Mouse (Mus musculus) cerebellum, adult 11-12 months (tissue): ENCODE results near the gene Arhgap30.

Experiments used
- DNase-seq: peaks from one replicate; pipeline ENCODE4 v3.0.0; 2022

Arhgap30 gene

DNA sequence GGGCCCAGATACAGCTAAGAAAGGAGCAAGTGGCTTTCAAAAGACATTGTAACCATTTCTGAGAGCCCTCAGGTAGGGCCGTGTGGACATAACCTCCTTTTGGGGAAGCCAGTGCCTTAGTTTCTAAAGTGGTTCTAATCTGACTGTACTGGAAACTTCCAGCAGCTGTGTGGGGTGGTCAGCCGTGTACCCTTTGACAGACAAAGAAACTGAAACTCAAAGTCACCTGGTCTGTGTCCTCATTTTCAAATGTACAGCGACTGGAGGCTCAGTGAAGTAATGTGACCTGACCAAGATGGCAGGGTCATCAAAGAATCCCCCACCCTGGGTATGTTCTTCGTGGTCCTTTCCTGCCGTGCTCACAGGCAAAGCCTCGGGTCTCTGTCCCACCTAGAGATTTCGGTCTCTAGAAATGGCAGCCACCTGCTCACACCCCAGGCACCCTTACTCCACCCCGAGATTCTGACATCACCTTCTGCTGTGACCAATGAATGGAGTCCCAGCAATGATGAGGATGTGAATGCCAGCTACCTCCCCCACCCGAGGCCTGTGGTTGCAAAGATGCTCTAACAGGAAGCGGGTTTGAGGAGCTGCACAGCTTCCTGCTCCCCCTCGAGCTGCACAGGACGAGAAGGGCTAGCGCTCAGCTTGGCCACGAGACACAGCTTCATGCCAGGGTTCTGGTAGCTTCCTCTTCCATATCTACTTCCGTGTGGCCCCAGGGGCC lies at the start of gene Arhgap30:
Gene Arhgap30, plus strand, starts transcription at position 579 of the 727 bp plus-strand sequence.
- DNase-seq: no peak

DNA sequence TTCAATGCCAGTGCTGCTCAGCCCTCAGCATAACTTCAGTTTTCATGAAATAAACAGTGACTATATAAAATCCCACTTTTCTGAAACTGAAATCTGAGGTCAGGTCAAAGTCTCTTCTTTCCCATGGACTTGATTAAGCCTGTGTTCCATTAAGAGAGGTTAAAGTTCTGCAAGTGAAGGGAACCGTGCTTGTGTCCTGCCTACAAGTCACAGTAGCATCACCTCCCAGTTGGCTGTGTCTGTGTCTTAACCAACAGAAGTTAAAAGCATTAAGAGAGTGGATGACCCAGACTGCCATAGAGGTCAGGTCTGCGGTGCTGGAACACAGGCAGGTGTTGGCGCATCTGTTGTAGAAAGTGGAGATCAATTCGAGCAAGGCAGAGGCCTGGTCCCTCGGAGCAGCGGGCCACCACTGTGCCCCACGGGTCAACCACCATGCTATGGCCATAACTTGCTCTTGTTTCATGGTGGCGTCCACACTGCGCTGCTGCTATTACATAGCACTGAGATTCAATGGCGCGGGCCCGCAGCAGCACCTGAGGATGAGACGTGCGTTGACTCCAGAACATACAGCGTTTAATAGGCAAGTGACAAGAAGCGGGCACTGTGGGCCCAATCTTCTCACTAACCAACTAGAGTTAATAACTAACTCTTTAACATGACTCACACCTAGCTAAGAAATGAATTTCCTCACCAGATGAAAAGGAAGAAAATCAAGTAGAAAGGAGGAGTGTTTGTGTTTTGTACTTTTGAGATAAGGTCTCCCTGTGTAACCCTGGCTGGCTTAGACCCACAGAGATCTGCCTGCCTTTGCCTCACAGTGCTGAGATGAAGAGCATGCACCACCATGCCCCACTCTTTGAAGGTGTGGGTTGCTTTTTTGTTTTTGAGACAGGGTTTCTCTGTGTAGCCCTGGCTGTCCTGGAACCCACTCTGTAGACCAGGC lies 46.2 kb upstream of the Arhgap30 start:
- DNase-seq: no peak

DNA sequence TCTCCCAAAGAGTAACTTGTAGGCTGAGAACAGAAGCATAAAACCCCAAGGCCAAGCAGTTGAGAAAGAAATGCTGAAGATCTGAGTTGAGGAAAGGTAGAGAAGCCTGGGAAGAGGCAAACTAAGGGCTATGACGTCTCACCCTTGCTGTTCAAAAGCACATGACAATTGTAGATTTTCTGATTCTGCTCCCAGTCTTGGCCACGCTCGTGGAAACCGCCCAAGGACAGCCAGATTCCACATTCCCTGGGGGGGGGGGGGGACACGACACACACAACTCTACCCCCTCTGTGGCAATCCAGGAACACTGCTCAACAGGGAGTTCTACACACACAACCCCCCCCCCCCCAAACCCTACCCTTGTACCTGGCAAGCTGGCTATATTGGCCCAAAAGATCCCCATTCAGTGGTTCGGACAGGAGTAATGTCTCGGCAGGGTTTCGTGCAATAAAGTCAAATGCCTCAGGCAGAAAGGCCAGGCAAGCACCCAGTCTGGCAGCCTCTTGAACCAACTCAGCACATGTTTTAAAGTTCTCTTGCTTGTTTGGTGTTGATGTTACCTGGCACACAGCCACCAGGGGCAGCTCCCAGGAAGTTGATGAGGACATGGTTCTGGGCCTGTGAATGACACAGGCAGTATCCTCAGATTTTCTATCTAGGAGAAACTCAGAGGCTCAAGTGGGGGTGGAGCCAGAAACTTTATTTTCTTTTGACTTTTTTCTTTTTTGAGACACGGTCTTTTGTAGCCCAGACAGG lies 44.7 kb upstream of the Arhgap30 start:
- DNase-seq: peak; percentile 53

DNA sequence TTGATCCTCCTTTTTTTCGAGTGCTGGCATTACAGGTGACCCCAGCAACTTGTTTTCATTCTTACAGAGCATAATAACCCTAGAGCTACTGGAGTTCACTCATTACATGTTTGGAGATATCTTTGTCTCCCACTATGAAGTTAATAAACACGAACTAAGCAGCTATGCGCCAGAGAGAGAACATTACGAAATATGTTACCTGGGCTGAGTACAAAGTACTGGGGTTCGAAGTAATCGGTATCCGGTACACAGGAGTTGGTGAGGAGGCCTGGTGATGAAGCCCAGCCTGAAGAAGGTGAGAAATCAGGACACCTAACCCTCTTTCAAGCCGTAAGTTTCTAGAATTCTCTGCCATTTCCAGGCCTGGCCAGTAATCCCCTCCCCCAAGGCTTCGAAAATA lies 44.0 kb upstream of the Arhgap30 start:
- DNase-seq: no peak

DNA sequence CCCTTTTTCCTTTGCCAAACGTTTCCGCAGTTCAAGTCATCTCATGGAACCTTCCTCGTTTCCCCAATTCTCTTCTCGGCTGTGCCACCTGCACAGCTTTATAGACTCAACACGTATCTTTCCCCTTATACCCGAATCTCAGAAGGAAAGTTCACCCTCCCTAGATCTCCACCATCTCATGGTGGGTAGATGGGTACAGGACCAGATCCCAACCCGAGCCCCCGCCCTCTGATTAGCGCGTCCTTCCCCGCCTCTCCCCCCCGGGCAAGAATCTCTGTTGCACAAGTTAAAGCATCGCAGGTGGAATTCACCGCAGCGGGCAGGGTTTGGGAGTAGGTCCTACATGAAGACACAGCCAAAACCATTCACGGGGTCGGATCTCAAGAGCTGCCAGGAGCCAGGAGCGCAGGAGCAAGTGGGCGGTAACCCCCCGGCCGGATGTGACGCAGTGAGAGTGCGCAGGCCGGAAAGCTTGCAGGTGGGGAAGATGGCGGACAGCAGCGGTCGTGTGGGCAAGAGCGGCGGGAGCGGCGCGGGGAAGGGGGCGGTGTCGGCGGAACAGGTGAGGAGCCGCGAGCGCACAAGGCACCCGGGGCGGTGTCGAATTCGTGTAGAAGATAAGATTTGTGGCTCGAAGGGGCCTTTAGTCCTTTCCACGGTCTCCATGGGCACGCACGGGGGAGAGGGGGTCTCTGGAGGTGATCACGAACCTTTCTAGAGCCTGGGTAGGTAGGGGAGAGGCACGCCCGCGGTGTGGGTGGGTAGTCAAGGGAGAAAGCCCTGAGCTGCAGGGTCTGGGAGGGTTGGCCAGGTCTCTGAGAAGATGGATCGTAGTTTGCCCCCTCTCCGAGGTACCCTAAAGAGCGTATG lies 43.3 kb upstream of the Arhgap30 start, which contains the start of the genes Nit1 and Pfdn2:
Gene Nit1, minus strand, starts transcription at position 422 of the 870 bp plus-strand sequence.
Gene Pfdn2, plus strand, starts transcription at position 446 of the 870 bp plus-strand sequence.
- DNase-seq: peak; percentile 88

DNA sequence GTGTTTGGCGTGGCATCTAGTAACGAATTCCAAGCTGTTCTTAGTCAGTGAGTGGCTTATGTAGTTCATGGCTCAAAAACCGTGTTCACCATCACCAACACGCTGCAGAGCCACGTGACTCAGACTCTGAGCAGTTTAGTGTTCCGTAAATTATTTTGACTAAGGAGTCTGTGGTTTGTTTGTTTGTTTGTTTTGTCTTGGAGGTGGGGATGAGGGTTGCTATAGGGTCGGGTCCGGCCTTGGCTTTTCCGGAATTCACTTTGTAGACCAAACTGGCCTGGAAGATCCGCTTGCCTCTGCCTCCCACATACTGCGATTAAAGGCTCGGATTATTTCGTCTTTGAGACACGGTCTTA lies 42.7 kb upstream of the Arhgap30 start:
- DNase-seq: no peak

DNA sequence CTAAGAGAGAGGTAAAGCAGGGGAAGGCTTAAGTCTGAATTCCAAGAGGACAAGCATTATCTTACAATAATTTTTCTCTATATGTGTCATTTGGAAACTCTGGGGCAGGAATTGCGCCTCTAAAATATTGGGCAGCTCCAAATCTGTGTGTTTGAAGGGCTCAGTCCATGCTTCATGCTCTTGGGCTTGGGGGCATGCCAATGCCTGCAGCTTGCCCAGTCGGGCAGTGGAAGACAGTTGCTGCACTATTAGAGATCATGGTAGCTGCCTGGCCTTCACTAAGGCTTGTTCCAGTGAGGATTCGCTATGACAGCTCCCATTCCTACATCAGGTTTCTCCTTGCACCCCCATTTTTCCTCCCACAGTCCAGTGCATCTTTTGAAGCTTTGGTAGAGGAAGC lies 40.1 kb upstream of the Arhgap30 start:
- DNase-seq: no peak

DNA sequence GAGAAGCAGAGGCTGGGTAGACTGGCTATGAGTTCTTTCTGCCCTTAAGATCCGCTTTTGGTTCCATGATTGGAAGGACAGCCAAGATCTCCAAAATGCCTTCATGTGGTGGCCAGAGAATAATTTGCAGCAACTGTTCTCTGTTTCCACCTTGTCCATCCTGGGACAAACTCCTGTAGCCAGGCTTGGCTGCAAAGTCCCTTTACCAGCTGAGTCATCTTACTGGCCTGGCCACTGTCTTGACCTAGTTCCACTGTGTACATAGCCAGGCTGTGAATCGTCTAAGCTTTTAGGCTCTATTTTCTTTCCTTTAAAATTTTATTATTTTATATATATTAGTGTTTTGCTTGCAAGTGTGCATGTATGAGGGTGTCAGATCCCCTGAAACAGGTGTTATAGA lies 39.5 kb upstream of the Arhgap30 start:
- DNase-seq: no peak

DNA sequence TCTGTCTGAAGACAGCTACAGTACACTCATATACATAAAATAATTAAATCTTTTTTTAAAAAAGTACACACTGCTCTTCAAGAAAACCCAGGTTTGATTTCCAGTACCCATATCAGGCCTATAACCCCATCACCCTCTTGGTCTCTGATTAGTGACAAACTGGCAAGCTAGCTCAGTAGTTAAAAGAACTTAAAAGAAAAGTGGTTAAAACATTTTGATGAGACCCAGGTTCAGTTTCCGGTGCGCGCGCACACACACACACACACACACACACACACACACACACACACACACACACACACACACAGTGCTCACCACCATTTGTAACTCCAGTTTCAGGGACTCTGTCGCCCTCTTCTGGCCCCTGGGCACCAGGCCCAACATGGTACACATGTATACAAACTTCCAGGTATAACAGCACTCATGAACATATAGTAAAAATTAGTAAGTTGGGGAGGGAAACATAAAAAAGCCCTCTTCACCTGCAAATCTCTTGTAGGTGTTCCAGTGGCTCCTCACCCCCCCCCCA lies 32.9 kb upstream of the Arhgap30 start:
- no peak for DNase-seq

DNA sequence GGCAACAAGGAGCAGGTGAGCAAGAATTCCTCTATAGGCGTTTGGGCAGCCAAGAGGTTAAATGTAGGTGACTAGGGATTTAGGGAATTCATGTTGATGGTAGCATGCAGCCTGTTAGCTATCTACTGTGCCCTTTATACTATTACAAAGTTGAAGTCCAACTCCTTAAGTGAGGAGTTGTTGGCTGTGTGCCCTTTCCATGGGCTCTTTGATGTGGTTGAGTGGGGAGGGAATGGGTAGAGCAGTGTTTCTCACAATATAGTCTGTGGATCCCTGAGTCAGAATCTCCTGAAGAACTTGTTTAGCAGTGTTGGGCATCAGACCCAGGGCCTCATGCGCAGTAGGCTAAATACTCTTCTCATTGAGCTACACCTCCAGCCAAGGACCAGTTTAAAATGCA lies 31.9 kb upstream of the Arhgap30 start:
- no peak for DNase-seq

DNA sequence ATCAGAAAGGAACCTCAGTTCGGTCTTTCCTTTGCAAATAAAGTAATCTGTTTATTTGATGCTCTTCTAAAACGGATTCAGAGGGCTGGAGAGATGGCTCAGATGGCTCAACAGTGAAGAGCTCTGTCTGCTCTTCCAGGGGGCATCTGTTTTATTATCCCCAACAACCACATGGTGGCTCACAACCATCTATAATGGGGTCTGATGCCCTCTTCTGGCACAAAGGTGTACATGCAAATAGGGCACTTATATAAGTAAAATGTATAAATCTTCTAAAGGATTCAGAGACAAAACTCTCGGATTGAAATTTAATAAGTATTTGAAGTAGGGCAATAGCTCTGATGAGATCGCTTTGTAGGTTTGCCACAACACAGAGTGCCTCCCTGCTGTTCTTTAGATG lies 30.3 kb upstream of the Arhgap30 start:
- DNase-seq: peak; percentile 42

DNA sequence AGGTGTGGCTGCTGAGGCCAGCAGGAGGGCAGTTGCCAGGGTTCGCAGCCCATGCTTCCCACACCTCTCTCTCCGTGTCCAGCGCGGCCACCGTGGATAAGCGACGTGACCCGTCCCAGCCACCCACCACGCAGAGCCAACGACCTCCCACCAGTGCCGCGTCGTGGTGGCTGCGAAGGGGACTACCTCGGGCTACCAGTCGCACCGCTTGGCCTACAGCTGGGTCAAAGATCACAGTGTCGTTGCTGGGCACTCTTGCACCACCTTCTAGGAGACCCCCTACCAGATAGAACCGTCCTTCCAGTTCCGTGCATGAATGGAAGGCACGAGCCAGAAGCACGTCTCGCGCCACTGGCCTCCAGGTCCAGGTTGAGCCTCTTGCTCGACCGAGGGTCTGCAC lies 28.5 kb upstream of the Arhgap30 start:
- no peak for DNase-seq

DNA sequence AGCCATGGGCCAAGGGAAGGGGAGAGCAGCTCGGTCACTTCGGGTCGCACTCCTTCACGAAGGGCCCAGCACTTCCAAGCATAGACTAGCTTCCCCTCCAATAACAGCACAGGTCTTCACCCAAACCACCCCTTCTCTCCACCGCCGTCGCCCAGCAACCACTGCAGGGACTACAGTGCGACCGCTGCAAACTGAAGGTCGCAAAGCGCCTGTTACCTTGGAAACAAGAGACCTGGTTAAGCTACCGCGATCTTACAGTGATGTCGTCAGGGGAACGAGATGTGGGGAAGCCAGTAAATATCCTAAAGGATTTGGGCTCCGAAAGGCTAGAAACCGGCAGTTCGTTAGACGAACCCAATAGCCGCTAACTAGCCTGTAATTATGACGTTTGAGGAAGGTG lies 28.1 kb upstream of the Arhgap30 start, which contains the start of gene Klhdc9:
Gene Klhdc9, minus strand, starts transcription at position 143 of the 400 bp plus-strand sequence.
- peak; percentile 93 for DNase-seq

DNA sequence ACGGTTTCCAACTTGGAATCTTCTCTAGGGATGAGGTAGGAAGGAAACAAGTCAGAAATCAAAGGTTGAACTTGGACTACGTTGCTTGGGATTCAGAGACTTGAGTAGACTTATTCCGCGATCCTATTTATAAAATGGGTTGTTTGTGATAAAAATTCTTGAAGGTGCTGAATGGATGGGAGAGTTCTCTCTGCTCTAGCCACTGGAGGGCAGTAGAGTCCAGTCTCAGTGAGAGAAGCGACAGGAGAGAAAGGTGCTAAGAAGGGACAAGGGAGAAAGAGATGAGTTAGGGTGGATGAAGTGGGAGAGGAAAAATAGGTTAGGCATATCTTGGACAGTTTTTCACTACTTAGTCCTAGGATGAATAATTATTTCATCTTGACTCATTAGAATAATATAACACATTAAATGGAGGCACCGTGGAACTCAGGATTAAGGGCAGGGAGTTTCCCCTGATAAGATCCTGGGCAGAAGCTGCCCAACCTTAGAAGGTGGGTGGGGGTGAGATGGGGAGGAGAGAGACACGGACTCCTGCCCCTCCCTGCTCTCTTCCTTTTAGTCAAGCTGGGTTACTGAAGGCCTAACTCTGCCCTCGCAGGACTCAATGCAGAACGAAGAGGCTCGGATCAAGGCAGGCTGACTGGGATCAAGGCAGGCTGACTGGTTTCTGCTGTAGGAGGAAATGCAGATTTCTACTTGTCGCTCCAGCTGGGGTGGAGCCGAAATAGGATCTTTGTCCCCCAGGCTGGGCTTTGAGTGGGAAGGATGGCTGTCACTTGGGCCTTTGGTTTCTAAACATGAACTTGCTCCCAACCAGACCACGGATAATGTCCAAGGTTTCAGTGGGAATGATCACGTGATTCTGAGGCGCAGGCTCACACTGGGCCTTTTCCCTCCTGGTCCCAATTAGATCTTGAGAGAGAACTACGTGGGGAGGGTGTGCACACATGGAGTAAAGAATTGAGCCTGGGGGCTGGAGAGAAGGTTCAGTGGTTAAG lies 27.3 kb upstream of the Arhgap30 start:
- DNase-seq: peak; percentile 80

DNA sequence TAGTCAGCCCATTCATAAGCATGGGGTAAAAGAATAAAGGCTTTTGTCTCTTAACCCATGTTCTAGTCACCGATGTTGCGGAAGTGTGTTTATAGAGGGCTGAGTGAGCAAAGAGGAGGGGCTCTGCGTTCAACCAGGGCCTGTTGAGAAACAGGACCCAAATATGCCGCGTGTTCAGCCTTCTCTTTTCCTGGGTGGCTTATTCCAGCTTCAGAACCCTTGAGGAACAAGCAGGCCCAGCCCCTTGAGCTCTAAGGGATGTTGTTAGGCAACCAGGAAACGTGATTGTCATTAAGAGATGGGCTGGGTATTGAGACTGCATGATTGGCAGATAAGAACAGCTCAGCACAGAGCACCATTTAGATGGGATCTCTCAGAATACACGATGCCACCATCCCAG lies 22.8 kb upstream of the Arhgap30 start:
- DNase-seq: no peak

DNA sequence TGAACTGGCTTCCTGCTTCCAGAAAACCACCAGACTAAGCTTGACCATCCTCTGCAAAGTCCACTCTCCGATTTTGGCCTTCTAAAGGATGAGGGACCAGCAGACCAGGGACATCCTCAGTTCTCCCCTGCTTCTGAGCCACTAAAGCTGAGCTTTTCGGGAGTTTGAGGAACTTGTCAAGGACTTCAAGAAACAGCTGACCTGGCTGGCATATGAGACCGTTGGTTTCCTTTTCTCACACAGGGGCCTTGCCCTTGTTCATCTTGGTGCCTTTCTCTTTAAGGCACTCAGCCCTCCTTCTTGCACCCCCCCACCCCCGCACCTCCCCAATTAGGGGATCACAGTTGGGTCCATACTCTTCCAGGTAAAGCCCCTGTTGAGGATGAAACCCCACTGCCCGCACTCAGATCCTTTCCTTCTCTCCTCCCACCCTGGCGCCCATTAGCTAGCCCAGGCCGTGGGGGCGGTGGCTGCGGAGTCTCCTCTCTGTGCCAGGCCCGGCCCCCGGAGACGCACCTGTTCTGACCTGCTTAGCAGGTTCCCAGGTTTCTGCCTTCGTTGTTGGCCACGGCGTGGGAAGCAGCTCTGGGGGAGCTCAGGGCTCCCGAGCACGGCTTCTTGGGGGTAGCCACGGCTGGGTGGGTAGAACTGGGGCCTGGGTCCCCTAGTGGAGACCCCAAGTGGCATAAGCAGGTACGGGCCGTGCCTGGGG lies 18.8 kb upstream of the Arhgap30 start, which contains the start of gene Nectin4:
Gene Nectin4, plus strand, starts transcription at position 255 of the 712 bp plus-strand sequence.
- DNase-seq: no peak

DNA sequence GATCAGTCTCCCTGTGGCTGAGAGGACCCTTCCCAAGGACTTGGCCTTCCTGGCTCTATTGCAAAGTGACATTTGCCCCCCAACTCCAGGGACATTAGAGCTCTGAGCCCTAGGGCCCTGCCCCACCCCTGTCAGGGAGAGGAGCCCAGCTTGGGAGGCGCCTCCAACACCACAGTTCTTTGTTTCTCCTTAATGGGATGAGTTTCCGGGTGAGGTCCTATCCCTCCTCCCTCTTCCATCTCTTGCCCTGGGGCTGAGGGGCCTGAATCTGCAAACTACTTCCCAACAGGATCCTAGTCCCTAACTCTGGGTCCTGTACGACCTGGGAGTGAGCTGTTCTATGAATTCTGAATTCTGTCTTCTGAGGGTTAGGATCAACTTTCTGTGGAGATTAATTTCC lies 15.9 kb upstream of the Arhgap30 start:
- DNase-seq: no peak

DNA sequence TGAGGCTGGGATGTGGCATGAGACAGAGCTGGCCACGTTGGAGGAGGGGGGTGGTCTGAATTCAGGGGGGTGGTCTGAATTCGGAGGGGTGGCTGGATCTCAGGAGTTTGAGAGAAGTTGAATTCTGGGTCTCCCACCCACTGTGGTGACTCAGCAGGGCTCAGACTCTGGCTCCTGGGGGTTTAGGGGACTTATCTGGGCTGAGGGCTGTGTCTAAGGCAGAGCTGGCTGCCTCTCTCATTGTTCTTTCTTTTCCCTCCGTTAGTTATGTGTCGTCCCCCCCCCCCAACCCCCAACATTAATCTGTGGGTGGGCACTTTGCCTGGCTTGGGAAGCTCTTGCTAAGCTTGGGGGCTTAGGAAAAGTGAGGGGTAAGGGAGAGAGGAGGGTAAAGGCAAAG lies 14.8 kb upstream of the Arhgap30 start:
- DNase-seq: no peak

DNA sequence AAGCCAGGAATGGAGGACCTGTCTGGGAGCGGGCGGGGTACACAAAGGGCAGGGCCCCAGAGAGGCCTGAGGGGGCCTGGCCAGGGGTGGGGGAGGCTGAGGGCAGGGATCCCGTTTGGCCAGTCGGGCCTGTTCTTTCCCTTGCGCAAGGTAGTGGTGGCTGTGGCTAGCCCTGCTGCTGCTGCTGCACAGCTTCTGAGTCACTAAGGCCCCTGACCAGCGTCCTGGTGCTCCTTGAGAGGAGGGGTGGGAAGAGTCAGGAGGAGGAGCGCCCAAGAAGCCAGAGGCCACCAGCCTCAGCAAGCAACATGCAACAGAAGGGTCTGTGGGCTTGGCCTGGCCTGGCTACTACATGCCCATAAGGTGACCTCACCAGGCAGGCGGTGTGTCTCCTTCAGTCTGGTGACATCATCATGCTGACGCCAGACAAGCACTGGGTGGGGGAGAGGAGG lies 13.1 kb upstream of the Arhgap30 start:
- no peak for DNase-seq

DNA sequence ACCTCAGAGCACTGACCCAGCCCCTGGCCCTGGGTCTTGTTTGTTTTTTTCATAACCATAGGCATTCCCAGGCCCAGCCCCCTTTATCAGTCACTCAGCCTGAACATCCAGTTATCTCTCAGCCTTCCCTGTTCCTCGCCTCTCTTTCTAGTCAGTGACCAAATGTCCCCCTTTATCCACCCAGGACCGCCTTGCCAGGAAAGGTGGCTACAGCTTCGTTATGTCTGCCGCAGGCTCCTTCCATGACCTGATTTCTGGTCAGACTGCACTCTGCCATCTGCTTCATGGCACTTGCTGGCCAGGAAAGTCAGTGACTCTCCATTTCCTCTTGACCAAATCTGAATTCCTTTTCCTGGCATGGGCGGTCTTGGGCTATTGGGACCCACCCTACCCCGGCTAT lies 10.5 kb upstream of the Arhgap30 start:
- peak; percentile 77 for DNase-seq
